Mouse (Mus musculus) lung, postnatal 0 days (tissue): Measurements from ENCODE around the gene 4930503E14Rik. TPM values are rescaled to one million over a fixed set of nuclear protein-coding genes. Genes with fewer than 3 reads are reported as not detected.
"Not testable (repeated sequence)": the region's sequence is repeated elsewhere in the genome, so short reads cannot be mapped to it uniquely, and the experiment has no call there.

Experiments
- ATAC-seq: fragments of 200-750 bp; cut with Nextera tagmentation; 2 replicates; pipeline ENCODE4 v1.8.0; 2017; ENCODE audit warnings: moderate library complexity
- DNase-seq: peaks from one replicate; pipeline ENCODE4 v3.0.0-alpha.2; 2016; ENCODE audit warnings: low spot score
- H3K27ac ChIP-seq: fragments of 300-500 bp; sonication (generic); 2 replicates; pipeline ENCODE4 v1.5.1; 2014; ENCODE audit warnings: antibody characterized with exemption, mild to moderate bottlenecking, low read length, mixed read lengths
- H3K27me3 ChIP-seq: fragments of 300-500 bp; sonication (generic); replicated peaks from 2 replicates; pipeline ENCODE4 v1.6.1; 2014; ENCODE audit warnings: low read length, mixed read lengths; ENCODE audit not compliant: insufficient read depth
- H3K36me3 ChIP-seq: fragments of 300-500 bp; sonication (generic); 2 replicates; pipeline ENCODE4 v1.6.1; 2014; ENCODE audit warnings: low read length, mixed read lengths; ENCODE audit not compliant: insufficient read depth
- H3K4me1 ChIP-seq: fragments of 300-500 bp; sonication (generic); 2 replicates; pipeline ENCODE4 v1.6.1; 2014; ENCODE audit warnings: antibody characterized with exemption, low read depth, low read length, mixed read lengths; ENCODE audit not compliant: insufficient read depth
- H3K4me2 ChIP-seq: fragments of 300-500 bp; sonication (generic); replicated peaks from 2 replicates; pipeline ENCODE4 v1.6.1; 2014; ENCODE audit warnings: low read depth, mild to moderate bottlenecking, low read length, moderate library complexity, mixed read lengths
- H3K4me3 ChIP-seq: fragments of 300-500 bp; sonication (generic); 2 replicates; pipeline ENCODE4 v1.5.1; 2014; ENCODE audit warnings: low read depth, low read length
- H3K9ac ChIP-seq: fragments of 300-500 bp; sonication (generic); replicated peaks from 2 replicates; pipeline ENCODE4 v1.6.1; 2014; ENCODE audit warnings: low read depth, mild to moderate bottlenecking
- H3K9me3 ChIP-seq: fragments of 300-500 bp; sonication (generic); 2 replicates; pipeline ENCODE4 v1.6.1; 2016; ENCODE audit warnings: low read length, mixed read lengths
- CTCF ChIP-seq: IDR thresholded peaks from 2 replicates; pipeline ENCODE4 v1.5.1; 2016; ENCODE audit warnings: antibody characterized with exemption, mild to moderate bottlenecking
- EP300 ChIP-seq: IDR thresholded peaks from 2 replicates; pipeline ENCODE4 v1.6.1; 2016; ENCODE audit warnings: antibody characterized with exemption, mild to moderate bottlenecking, control low read depth
- WGBS: fragments of 180-500 bp; shearing (Covaris S2); extraction: QIAGEN DNeasy Blood & Tissue Kit; methylation state at CpG from one replicate; pipeline ENCODE4 v1.1.7; 2014; 5-methylcytosine and 5-hydroxymethylcytosine counted together
- polyA plus RNA-seq: library from polyadenylated mRNA; unstranded; fragments of >200 nt; fragmentation: Nextera tagmentation; extraction: Ambion mirVana; gene quantifications from 2 replicates; pipeline ENCODE4 v1.2.1, GENCODE M21; 2015

Gene 4930503E14Rik
- not detected in 2 replicates for polyA plus RNA-seq

- 85% methylated on average over 3 of the region's 3 CpGs for WGBS
- H3K4me1 ChIP-seq, H3K27ac ChIP-seq, ATAC-seq, H3K4me3 ChIP-seq, H3K36me3 ChIP-seq, DNase-seq, H3K9me3 ChIP-seq, H3K9ac ChIP-seq, H3K4me2 ChIP-seq, H3K27me3 ChIP-seq: not testable (repeated sequence)
Measured at GRCm38 (mm10) chr14:44213154-44213553, at the start of gene 4930503E14Rik. 4930503E14Rik (minus strand) TSS chr14:44213254.

DNA sequence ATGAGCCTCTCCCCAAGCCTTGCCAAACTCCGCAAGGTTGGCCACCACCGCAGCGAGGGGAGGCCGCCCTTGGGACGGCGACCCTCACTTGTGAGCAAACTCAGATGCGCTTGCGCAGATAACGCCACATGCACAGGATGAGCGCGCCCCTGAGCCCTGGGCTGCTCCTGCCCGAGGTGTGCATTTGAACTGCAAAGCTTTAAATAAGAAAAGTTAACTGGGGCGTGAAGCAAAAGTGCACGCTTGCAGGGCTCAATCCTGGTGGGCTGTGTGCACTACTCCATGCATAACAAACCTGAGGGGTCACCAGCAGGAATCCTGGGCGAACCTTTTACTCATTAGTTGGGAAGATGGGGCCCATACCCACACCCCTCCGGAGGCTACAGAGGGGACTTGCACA lies 35.0 kb upstream of the 4930503E14Rik start:
- no peak overlapping the region for H3K9ac ChIP-seq
- no peak for ATAC-seq
- no peaks in the 10 kb centered on the region for H3K27me3 ChIP-seq
- 88% methylated on average over 16 of the region's 16 CpGs for WGBS
- H3K27ac ChIP-seq: no peak overlapping the region
- TF ChIP-seq CTCF (no peak), EP300 (no peak)
- no peaks in the 10 kb centered on the region for H3K4me1 ChIP-seq
- no peak overlapping the region for H3K4me3 ChIP-seq
- no peaks in the 10 kb centered on the region for H3K36me3 ChIP-seq
- no peak for DNase-seq
- no peak overlapping the region for H3K4me2 ChIP-seq
- no peaks in the 10 kb centered on the region for H3K9me3 ChIP-seq

DNA sequence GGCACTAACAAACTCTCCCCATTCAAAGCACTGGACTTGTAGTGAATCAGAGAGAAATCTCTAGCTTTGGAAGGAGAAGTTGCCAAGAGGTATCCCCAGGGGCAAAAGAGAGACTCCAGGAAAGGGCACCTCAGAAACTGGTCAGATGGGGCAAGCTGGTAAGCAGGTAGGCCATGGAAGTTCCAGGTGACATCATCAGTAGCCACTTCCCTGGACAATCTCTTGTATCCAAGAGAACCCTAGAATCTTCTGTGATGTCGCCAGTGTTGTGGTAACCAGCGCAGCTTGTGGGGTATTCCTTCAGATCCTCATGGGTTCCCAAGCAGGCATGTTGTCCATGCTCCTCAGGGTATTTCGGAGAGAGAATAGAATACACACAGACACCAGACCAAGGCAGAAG lies 15.7 kb downstream of the 4930503E14Rik start, which contains the start of gene Gm8212:
Gm8212 (plus strand) TSS at position 301 of the 400 bp plus-strand sequence.
- H3K9me3 ChIP-seq, H3K9ac ChIP-seq, H3K4me3 ChIP-seq, H3K4me2 ChIP-seq, H3K27ac ChIP-seq, H3K27me3 ChIP-seq, ATAC-seq, H3K4me1 ChIP-seq, DNase-seq, H3K36me3 ChIP-seq: not testable (repeated sequence)
- WGBS: 91% methylated on average over 1 of the region's 3 CpGs

DNA sequence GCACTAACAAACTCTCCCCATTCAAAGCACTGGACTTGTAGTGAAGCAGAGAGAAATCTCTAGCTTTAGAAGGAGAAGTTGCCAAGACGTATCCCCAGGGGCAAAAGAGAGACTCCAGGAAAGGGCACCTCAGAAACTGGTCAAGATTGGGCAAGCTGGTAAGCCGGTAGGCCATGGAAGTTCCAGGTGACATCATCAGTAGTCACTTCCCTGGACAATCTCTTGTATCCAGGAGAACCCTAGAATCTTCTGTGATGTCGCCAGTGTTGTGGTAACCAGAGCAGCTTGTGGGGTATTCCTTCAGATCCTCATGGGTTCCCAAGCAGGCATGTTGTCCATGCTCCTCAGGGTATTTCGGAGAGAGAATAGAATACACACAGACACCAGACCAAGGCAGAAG lies 89.5 kb downstream of the 4930503E14Rik start, which contains the start of gene Gm3327:
Gm3327 (plus strand) TSS at position 301 of the 400 bp plus-strand sequence.
- H3K36me3 ChIP-seq, H3K27ac ChIP-seq, H3K4me3 ChIP-seq, ATAC-seq, H3K27me3 ChIP-seq, H3K4me2 ChIP-seq, H3K9ac ChIP-seq, DNase-seq, H3K9me3 ChIP-seq, H3K4me1 ChIP-seq: not testable (repeated sequence)
- WGBS: 84% methylated on average over 3 of the region's 4 CpGs

Other genes starting within 250 kb of the 4930503E14Rik start
- gene Ang6, start 211.0 kb downstream of the 4930503E14Rik start, polyA plus RNA-seq: not detected in 2 replicates
- 119 and 146 TPM in 2 replicates for gene Ear2, start 110.6 kb downstream of the 4930503E14Rik start, polyA plus RNA-seq
- gene Gm3327, start 89.4 kb downstream of the 4930503E14Rik start, polyA plus RNA-seq: not detected in 2 replicates
- gene Gm8212, start 15.6 kb downstream of the 4930503E14Rik start, polyA plus RNA-seq: not detected in 2 replicates
- gene Gm8220, start 72.3 kb upstream of the 4930503E14Rik start, polyA plus RNA-seq: not detected in 2 replicates
- gene Gm5930, start 125.3 kb upstream of the 4930503E14Rik start, polyA plus RNA-seq: not detected in 2 replicates
- gene Gm8229, start 152.1 kb upstream of the 4930503E14Rik start, polyA plus RNA-seq: not detected in 2 replicates
- not detected in 2 replicates for gene Gm3371, start 197.4 kb upstream of the 4930503E14Rik start, polyA plus RNA-seq
- gene Gm8232, start 220.4 kb upstream of the 4930503E14Rik start, polyA plus RNA-seq: not detected in 2 replicates